Mouse (Mus musculus) thymus, postnatal 0 days (tissue): ENCODE results near the gene Nme7. TPM values are rescaled to one million over a fixed set of nuclear protein-coding genes. Genes with fewer than 3 reads are reported as not detected.

Experiments
- DNase-seq: peaks from one replicate; pipeline ENCODE4 v3.0.0-alpha.2; 2015; ENCODE audit warnings: low spot score
- polyA plus RNA-seq: library from polyadenylated mRNA; unstranded; fragments of >200 nt; fragmentation: Nextera tagmentation; extraction: Ambion mirVana; gene quantifications from 2 replicates; pipeline ENCODE4 v1.2.1, GENCODE M21; 2015

Nme7 gene
- polyA plus RNA-seq = 27.3 and 30.3 TPM in 2 replicates

DNA sequence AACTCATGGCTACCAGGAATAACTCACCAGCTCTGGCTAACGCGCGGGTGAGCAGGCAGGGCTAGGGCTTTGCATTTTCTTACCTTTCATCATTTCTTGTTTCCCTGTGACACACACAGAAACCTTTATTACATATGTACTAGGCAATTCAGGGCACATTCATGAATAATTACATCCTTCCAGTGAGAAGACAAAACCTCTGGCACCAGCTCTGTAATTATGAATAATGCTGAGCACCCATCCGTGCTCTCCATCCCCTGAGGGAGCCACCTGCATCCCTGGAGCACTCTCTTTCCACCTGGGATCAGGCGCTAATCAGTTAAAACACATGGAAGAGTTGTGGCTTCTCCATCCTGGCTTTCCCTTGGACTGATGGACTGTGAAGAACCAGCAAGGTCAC is at the start of gene Nme7:
Gene Nme7, plus strand, starts transcription at position 301 of the 400 bp plus-strand sequence.
- DNase-seq = no peak

DNA sequence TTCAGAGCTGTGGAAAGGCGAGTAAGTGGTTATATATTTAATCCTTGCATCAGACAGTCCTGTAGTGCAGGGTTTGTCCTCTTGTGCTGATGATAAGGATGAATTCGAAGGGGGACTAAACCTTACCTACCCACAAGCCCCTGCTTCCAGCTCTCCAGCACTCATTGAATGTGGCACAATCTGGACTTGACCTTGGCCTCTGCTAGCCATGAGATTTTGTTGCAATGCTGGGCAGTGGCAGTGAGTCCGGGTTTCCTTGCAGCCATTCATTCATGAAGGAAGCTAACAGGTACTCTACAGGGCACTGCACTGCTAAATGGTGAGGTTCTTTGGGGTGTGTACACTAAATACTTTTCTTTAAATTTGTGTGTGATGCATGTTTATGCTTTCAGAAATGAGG is 49.1 kb upstream of the Nme7 start:
- no peak for DNase-seq

DNA sequence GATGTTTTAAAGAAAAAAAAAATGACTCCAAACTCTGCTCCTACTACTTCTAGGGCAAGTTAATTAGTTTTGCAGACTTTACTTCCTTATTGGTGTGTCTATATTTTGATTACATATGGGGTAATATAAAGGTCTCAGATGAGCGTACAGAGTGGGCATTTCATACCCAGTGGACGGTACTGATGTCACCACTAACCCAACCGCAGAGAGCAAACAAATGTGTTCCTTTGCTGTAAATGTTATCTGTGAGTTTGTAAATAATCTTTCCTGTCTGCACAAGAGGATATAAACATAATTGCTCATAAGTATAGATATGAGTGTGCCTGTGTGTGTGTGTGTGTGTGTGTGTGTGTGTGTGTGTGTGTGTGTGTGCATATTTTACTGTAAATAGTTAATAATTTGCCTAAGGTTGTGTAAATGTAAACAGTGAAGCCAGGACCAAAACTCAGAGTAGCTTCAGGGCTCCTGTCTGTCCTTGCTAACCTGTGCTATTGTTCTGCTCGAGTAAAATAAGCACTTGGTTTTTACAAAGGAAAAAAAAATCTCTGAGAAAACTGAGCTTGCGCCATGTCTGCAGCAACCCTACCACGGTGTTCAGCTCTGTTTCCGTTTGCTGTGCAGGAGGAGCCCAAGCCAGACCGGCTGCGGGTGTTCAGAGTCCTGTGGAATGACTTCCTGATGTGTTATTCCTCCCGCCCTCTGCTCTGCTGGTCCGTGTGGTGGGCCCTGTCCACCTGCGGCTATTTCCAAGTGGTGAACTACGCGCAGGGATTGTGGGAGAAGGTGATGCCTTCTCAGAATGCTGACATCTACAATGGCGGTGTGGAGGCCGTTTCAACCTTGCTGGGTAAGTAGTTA is 43.5 kb upstream of the Nme7 start:
- DNase-seq = no peak

DNA sequence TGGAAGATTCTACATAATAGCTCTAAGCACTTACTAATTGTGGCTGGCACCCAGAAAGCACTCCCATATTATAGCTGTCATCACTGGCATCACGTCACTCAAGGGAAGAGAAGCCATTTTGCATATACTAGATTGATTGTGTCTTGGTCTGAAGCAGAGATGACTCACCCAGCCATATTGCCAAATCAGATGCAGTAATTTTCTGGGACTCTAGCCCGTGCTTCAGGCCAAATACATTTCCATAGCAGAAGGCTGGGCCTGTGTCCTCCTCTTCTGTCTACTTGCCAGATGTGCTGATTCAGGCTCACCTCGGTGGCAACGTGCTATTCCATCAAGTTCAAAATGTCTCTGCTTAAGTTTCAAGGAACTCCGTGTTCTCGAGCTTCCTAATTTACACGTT is 42.4 kb upstream of the Nme7 start:
- DNase-seq = no peak

DNA sequence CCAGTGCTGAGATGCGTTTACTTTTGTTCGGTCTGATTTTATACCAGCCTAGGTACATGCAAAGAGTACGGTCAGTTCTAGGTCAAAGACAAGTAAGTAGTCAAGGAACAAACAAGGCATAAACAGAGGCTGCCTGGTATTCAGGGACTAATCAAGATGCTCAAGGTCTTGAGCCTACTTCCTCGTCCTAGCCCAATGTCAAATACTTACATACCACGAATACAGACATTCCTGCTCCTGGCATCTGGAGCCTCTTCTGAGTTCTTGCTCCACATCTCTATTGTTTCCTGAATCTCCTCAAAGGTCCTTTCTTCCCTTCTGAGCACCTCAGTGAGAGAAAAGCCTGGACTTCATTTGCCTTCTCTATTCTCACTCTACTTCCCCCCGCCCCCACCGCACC is 33.0 kb upstream of the Nme7 start:
- no peak for DNase-seq

DNA sequence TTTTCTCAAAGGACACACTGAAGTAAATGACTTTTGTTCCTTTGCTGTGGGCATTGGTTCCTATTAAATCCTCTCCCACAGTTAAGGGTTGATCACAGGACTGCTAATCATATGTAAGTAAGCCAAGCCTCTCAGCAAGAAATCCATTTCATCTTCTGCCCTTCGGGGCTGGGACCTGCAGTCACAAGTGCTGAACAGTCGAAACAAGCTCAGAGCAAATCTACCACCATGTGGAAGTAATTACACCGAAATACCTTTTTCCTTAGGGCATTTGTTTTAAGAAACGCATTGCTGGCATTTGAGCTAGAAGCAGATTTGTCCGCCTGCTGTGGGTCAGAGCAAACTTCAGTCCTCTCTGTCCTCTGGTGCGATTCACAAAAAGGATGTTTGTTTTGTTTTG is 30.3 kb upstream of the Nme7 start:
- no peak for DNase-seq

DNA sequence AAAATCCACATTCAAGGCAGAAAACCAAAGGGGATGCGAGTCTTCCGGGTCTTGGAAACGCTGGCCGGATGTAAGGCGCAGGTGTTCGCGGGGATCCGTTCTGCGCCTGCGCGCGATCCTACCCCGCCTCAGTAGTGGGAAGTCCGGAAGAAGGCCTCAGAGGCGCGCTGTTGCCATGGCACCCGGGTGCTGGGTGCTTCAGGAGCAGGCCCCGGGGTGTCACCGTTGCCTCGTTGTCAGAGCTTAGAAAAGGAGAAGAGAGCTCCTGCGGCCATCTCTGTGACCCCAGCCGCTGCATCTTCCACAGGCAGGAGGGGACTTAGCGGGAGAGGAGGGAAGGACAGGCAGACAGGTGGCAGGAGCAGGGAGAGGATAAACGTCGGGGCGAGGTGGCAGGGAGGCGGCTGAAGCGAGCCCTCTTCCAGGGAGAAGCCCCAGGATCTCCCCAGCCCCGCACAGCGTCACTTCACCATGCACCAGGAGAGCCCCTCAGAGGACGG is 28.4 kb upstream of the Nme7 start, which contains the start of gene Ccdc181:
Gene Ccdc181, plus strand, starts transcription at position 131 of the 500 bp plus-strand sequence.
- peak; percentile 99 for DNase-seq

DNA sequence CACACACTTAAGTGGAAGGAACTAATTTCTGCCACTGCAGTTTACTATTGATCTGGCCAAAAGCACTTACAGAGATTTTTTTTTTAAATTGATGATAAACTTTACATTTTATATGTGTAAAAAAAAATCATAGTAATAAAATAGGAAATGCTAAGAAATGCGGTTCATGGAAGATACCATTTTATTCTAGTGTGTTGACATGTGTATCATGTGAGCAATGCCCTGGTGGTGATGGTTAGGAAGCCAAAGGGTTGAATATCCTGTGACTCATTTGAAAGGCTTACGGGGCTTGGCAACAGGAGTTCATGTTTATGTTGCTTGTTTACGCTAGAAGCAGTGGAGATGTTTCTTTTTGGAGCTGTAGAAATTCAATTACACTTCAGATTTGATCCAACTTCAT is 27.4 kb upstream of the Nme7 start:
- DNase-seq = no peak

DNA sequence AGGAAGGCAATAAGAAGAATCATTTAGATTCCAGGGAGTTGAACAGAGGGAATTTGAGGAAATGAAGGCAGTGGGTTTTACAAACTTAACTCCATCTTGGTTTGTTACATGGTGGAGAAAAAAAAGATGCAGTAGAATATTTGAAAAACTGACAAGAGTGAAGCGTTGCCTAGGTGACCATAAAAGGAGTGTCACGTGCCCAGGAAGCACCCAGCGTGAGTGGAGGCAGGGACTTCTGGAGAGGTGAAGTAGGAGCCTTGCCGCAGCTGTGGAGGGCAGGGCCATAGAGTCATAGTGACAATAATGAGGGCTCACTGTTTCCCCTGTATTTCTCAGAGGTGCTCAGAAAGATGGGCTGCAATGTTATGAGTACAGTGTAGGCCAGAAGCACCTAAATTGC is 24.6 kb upstream of the Nme7 start:
- DNase-seq = peak; percentile 13

DNA sequence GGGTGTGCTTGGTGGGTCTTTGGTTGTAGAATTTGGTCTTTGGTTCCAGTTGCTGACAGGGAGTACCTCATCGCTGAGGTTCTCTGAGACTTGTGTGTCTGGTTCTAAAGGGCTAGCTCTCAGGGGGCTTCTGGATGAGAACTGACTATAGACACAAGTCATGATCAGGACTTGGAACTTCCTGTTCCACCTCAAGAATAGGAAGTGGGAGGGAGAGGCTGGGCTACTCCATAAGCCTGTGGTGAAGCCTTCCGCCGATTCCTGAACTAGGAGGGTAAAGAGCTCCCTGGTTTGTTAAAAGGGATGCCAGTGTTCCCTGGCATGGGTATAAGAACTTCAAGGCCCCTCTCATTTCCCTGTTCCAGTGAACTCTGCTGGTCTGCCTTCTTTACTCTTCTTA is 19.9 kb upstream of the Nme7 start:
- no peak for DNase-seq

DNA sequence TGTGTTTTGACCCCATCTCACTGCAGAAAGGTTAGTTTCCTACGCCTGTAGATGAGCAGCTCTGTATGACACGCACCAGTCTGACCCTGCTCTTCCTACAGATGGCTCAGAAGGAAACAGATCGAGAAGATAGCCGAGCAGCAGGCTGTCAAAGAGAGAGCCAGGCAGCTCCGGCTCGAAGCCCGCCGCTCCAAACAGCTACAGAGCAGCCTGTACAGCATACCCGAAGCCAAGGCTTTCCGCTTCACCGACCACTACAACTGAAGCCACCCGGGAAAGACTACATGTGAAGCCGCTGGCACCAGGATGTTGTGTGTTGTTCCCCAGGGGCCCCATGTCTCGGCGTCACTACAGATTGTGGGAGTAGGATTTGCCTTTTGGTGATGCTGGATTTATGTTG is 16.5 kb upstream of the Nme7 start:
- no peak for DNase-seq

DNA sequence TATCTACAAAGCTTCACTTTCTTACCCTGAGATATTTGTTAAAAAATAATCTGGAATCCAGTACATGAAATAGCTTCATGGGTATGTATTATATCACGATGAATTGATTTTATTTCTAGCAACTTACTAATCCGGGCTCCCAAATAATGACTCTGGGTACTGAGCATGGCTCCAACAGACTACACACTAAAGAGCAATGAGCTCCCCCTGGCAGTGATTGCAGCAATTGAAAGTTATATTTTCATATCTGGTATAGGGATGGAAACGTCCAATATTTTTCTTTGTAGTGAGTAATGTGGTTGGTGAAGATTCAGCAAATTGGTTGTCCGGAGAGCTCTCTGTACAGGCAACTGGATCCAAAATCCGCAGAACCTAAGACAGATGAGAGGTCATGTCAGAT is 11.9 kb upstream of the Nme7 start:
- no peak for DNase-seq

DNA sequence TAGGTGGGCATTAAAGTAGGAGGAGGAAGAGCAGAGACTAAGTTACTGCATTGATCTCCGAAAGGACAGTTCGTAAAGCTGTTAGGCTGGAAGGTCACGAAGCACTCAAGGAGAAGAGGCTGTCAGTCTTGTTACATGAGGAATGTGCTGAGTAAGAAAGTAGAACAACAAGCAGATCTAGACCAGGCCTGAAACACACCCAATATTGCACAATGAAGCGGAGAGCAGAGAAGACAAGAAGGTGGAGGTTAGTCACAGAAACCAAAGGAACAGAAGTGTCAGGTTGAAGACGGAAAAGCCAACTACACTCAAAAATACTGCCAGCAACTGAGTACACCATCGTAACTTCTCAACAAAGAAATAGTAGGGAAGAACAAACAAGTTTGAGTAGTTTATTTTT is 9.8 kb upstream of the Nme7 start:
- no peak for DNase-seq

DNA sequence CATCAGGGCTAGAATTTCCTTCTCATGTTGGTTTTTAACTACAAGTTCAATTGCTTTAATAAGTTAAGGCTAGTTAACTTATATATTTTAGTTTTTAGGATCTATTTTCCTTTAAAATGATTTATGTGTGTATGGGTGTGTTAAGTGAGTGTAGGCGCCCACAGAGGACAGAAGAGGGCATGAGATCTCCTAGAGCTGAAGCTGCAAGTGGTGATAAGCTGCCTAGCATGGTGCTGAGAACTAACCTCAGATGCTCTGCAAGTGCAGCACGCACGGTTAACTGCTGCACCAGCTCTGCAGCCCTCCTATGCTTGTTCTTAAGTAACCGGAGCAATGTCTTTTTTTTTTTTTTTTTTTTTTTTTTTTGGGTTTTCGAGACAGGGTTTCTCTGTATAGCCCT is 7.4 kb upstream of the Nme7 start:
- DNase-seq = no peak

DNA sequence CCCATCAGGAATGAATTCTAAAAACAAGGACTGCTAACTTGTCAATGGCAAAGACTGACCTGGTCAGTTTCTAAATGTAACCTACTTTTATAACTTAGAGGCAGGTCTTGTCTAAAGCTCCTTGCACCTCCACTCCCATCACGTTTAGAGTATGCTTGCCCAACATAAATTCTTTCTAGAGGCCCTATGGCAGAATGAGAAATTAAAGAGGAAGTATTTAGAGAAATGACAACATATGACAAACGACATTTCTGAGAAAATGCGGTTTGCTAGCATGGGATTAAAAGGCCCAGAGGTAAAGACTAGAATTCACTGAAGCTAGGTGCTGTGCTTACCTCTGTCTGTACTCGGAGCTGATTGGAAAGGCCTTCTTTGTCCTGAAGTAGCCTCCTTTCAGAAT is 2.0 kb upstream of the Nme7 start:
- DNase-seq = no peak

DNA sequence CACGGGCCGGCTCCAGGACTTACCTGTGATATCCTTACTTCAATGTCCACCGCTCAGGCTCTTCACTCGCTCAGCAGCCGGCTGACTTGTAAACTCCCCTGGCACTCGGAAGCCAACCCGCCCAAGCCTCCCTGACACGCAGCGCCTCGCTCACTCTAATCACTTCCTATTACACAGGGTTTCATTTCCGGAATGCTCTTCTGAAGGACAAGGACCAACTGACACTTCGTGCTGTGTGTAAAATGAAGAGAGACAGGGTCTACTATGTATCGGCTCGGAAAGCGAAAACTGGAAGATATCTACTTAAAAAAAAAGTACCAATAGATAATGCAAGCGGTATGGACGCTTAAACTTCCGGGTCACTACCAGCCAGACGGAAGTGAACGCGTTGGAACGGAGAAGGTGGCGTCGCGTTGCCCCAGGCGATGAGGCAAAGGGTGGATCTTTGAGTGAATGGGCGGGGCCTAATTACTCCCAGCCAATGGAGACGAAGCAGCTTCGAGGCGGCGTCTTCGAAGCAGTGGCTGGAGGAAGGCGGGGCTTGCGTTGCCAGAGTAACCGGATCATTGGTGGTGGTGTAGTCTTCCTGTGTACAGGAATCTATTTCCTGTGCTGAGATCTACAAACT is 3.3 kb downstream of the Nme7 start, which contains the start of gene Blzf1:
Gene Blzf1, minus strand, starts transcription at position 366 of the 628 bp plus-strand sequence.
- DNase-seq = peak; percentile 99

DNA sequence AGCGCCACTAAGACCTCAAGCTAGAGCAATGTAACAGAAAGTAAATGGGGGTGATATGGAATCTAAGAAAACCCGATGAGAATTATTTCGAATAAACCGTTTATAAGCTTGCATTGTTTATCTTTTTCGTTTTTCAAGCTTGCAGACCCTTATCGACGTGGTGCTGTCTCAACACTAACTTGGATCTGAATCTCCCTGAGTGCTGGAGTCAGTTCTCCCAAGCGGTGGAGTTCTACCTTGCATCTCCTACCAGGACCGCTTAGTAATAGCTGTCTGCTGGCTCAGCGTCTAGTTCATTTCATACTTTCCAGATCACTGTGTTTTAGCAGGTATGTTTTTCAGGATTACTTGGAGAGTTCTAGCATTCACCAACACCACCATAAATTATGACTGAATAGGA is 4.0 kb downstream of the Nme7 start:
- DNase-seq = no peak

DNA sequence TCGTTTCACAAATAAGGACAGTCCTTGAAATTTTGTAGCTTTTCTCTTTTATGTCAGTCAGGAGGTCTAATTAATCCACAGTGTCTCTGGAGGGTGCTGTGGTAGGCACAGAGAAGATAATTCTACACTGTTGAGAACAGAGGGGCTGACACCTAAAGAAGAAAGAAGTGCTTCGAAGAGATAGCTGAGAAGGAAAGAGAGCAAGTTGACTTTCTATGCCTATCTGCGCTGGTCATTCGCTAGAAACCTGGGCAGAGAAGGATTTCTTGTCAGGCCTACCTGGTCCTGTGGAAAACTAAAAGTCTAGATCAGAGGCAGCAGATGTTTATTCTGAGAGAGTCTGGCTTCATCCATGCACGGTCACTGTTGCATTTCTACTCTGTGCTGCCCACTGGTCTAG is 10.2 kb downstream of the Nme7 start:
- DNase-seq = no peak

DNA sequence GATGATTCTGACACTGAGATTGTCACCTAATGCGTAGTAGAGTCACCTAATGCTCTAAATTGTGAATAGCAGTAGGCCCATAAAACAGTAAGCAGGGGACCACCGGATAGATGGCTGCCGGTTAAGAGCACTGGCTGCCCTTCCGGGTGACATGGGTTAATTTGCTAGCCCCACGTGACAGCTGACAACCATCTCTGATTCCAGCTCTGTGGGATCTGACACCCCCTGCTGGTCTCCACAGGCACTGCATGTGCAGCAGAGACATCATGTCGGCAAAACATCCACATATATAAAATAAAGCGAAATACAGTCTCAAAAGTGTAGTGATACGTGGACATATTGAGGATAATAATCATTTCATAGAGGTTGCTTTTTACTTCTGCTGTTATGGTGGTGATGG is 11.3 kb downstream of the Nme7 start:
- peak; percentile 29 for DNase-seq

DNA sequence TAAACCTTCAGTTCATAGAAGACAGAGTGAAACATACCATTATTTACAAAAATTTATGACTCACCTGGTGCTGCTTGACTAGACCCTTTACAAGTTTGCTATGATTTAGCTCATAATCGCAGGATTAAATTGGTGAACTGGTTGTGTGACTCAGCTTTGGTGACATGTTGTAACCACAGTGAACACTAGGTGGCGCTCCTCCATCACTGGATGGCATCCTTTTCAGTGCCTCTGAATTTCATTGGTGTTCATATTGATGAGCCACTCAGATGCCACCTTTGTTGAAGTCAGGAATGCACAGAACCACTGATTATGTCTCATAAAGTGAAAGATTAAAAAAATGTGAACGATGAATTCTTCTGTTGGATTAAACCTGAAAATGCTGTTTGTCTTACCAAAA is 12.8 kb downstream of the Nme7 start:
- peak; percentile 71 for DNase-seq

DNA sequence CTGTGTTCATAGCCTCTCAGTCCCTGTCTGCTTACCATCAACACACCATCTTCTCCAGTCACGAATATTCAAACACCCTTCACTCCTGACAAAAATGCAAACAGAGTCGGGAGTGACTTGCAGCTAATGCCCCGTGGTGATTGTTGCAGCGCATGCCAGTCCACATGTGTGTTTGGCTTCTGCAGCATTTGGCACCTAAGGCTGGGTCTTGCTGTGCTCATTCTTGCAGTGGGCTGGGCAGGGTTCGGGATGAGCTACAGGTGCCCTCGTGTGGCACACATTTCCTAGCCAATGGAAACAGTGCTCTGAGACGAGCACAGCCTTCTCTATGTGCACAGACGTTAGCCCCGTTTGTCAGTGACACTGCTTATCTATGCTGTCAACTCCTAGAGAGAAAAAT is 13.3 kb downstream of the Nme7 start:
- no peak for DNase-seq

DNA sequence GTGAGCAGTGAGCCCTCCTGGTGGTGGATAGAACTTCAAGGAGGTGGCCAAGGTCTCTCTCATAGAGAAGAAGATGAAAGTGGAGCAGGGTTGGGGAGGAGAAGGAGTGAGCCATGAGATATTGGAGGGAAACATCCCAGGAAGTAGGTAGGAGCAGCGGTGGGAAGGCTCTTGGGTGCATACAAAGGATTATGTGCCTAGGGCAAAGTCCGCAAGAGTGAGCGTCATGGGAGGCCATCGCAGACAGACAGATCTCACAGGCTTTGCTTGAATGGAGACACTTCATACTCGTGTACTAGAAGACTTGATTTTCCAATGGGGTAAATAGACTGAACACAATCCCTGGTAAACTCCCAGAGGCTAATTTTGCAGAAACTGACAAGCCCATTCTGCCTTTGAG is 14.6 kb downstream of the Nme7 start:
- DNase-seq = no peak
